Mouse (Mus musculus): ENCODE data around the gene Rsph6a.

- TF ChIP-seq CTCF (IDR thresholded peaks at IDR 0.05; ENCODE audit: low read depth) (no peak), EP300 (optimal IDR thresholded peaks at IDR 0.05) (no peak)
Observed at GRCm38 (mm10) chr7:19080451-19080950, 26.0 kb downstream of the Rsph6a start.

Measured in stomach, postnatal 0 days (tissue).